Mouse (Mus musculus): Measurements from ENCODE around the gene Tmem213. TPM values are rescaled to one million over a fixed set of nuclear protein-coding genes. Genes with fewer than 3 reads are reported as not detected.

Tmem213 gene
- polyA plus RNA-seq, 1 experiment from 2014 or later = not detected

DNA sequence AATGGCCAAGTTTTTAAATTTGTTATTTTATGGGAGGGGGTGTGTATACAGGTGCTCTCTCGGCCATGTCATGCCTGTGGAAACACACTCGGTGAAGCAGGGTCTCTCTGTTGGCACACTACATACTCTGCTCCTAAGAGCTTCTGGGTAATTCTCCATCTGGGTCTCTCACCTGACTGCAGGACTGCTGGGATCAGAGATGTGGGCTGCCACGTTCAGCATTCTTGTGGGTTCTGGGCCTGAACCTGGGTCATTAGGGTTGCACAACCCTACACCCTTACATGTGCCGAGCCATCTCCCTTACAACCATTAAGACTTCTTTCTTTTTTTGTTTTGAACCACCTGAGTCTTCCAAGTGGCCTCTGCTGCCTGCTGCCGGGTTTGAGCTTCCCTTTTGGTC is 12.8 kb downstream of the Tmem213 start:
- no peak for ATAC-seq (replicated peaks; ENCODE audit: insufficient number of reproducible peaks, low FRiP score, low TSS enrichment, low read depth)
- DNase-seq (ENCODE audit: low spot score) = no peak
- Histone ChIP-seq H3K9ac (replicated peaks; ENCODE audit: low read length) (no peak overlapping the region), H3K4me3 (ENCODE audit: low read depth, low read length) (no peak overlapping the region), H3K4me1 (ENCODE audit: control insufficient read depth, insufficient read depth, low read length) (no peaks in the 10 kb centered on the region), H3K4me2 (ENCODE audit: low read depth, low read length) (no peak overlapping the region), H3K27me3 (ENCODE audit: control insufficient read depth, insufficient read depth, low read length) (no peaks in the 10 kb centered on the region), H3K27ac (replicated peaks; ENCODE audit: low read depth, low read length) (no peak overlapping the region), H3K36me3 (replicated peaks; ENCODE audit: control insufficient read depth, insufficient read depth, low read depth, low read length) (no peaks in the 10 kb centered on the region), H3K9me3 (replicated peaks; ENCODE audit: control insufficient read depth, low read length) (no peaks in the 10 kb centered on the region)
- 83% methylated on average over 5 of the region's 5 CpGs for WGBS

DNA sequence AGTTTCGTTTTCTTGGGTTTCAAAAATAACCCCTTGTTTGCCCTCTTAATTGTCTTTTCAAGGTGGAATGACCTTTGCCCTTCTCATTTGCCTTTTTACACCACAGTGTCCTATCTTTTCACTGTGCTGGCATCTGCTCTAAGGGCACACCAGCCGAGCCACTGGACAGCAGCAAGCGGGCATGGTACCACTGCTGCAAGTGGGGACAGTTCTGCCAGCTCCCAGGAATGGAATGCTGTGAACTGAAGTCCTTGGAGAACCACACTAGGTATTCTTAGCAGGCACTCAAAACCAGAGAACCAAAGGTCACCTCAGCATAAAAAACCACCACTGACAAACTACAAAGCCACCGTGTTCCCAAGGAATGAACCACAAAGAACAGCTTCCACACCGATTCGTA is 13.7 kb downstream of the Tmem213 start:
- 67% methylated on average over 6 of the region's 6 CpGs for WGBS
- H3K27ac ChIP-seq (replicated peaks; ENCODE audit: low read depth, low read length) = no peak overlapping the region
- no peaks in the 10 kb centered on the region for H3K27me3 ChIP-seq (ENCODE audit: control insufficient read depth, insufficient read depth, low read length)
- H3K4me2 ChIP-seq (ENCODE audit: low read depth, low read length) = no peak overlapping the region
- H3K9ac ChIP-seq (replicated peaks; ENCODE audit: low read length) = no peak overlapping the region
- H3K9me3 ChIP-seq (replicated peaks; ENCODE audit: control insufficient read depth, low read length) = no peaks in the 10 kb centered on the region
- no peaks in the 10 kb centered on the region for H3K4me1 ChIP-seq (ENCODE audit: control insufficient read depth, insufficient read depth, low read length)
- no peak overlapping the region for H3K4me3 ChIP-seq (ENCODE audit: low read depth, low read length)
- ATAC-seq (replicated peaks; ENCODE audit: insufficient number of reproducible peaks, low FRiP score, low TSS enrichment, low read depth) (no peak), DNase-seq (ENCODE audit: low spot score) (no peak)
- H3K36me3 ChIP-seq (replicated peaks; ENCODE audit: control insufficient read depth, insufficient read depth, low read depth, low read length) = no peaks in the 10 kb centered on the region; the same call in 1 of the 2 replicates

DNA sequence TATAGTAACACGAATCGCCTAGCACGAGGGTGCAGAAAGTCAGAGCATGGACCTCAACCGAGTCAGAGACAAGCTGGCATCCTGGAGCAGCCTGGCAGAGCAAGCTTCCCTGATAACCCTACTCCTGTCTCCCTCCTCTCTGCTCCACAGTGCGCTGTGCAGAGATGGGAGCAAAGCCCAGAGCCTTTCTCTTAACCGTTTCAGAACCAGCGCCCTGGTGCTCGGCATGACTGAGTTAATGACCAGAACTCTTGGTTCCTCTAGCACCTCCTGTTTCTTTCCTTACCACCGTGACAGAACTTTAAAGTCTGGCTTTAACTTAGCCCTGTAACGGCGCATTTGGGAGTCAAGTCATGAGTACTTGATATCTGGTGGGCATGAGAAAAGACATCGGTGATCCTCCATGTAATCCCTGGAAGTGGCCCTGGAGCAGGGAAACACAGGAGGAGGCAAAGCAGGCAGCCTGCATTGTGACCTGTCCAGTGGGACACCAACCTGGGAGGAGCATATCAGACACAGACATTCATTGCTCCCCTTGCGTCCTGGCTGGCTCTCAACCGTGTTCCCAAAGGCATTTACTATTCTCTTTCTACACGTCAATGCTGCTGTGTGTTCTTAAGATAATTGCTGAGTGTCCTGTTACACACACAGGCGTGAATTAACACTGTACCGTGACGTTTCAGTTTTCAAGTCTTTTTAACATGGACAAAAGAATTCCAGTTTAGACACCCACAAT is 14.6 kb downstream of the Tmem213 start:
- Histone ChIP-seq H3K4me1 (ENCODE audit: control insufficient read depth, insufficient read depth, low read length) (no peaks in the 10 kb centered on the region), H3K4me2 (ENCODE audit: low read depth, low read length) (no peak overlapping the region), H3K9ac (replicated peaks; ENCODE audit: low read length) (no peak overlapping the region), H3K9me3 (replicated peaks; ENCODE audit: control insufficient read depth, low read length) (no peaks in the 10 kb centered on the region), H3K27me3 (ENCODE audit: control insufficient read depth, insufficient read depth, low read length) (no peaks in the 10 kb centered on the region), H3K27ac (replicated peaks; ENCODE audit: low read depth, low read length) (no peak overlapping the region), H3K4me3 (ENCODE audit: low read depth, low read length) (no peak overlapping the region), H3K36me3 (replicated peaks; ENCODE audit: control insufficient read depth, insufficient read depth, low read depth, low read length) (no peaks in the 10 kb centered on the region; the same call in 1 of the 2 replicates)
- 78% methylated on average over 18 of the region's 18 CpGs for WGBS
- DNase-seq (ENCODE audit: low spot score) (no peak), ATAC-seq (replicated peaks; ENCODE audit: insufficient number of reproducible peaks, low FRiP score, low TSS enrichment, low read depth) (no peak)

DNA sequence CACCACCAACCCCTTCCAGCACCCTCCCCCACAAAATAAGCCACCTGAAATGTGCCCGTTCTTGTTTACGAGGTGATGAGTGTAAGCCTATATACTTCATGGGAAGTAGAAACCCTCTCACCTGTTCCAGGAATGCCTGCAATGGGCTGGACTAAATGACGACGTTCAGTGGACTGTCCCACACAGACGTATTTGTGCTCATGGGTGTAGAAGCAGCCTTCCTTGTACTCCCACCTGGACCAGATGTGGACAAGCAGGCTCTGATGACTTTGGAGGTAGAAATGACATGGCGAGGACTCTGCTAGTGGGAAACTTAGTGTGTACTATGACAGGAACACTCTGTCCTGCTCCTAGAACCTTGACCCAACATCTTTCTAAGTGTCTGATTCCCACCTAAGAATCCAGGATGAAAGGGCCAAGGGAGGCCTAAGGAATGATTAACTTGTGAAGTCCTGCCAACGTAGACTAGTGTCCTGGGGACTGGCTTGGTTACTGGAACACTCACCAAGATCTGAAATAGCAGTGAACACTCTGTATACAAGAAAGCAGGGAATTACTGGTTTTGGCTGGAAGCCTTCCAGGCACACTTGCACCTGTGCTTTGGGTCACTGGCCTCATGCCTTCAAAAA is 15.3 kb downstream of the Tmem213 start, which contains the start of gene Atp6v0a4:
TSS of gene Atp6v0a4 (minus strand) at position 380 of the 629 bp plus-strand sequence.
- no peaks in the 10 kb centered on the region for H3K4me1 ChIP-seq (ENCODE audit: control insufficient read depth, insufficient read depth, low read length)
- H3K9ac ChIP-seq (replicated peaks; ENCODE audit: low read length) = no peak within 1 kb of the TSS
- 88% methylated on average over 7 of the region's 7 CpGs for WGBS
- no peak for DNase-seq (ENCODE audit: low spot score)
- H3K4me2 ChIP-seq (ENCODE audit: low read depth, low read length) = no peak within 1 kb of the TSS
- no peak within 1 kb of the TSS for H3K4me3 ChIP-seq (ENCODE audit: low read depth, low read length)
- no peaks in the 10 kb centered on the region for H3K9me3 ChIP-seq (replicated peaks; ENCODE audit: control insufficient read depth, low read length)
- H3K27ac ChIP-seq (replicated peaks; ENCODE audit: low read depth, low read length) = no peak within 1 kb of the TSS
- H3K36me3 ChIP-seq (replicated peaks; ENCODE audit: control insufficient read depth, insufficient read depth, low read depth, low read length) = no peaks in the 10 kb centered on the region; the same call in 1 of the 2 replicates
- no peaks in the 10 kb centered on the region for H3K27me3 ChIP-seq (ENCODE audit: control insufficient read depth, insufficient read depth, low read length)
- no peak for ATAC-seq (replicated peaks; ENCODE audit: insufficient number of reproducible peaks, low FRiP score, low TSS enrichment, low read depth)

DNA sequence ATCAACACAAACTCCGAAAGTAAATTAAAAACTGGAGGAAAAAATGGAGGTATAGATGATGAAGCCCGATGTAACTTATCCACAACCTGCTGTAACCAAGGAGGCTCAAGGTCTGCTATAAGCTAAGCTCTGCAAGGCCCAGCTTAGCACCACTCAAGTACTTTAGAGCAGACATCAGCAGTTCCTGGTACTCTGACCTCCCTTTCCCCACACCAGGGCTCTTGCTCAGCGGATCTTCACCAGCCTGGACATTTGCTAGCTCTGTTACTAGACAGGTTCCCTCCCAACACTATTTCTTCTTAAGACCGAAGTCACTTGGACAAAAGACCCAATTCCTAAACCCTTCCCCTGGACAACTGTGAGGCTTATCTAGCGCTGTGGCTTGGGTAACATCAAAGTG is 15.8 kb downstream of the Tmem213 start:
- 93% methylated on average over 5 of the region's 5 CpGs for WGBS
- no peak for DNase-seq (ENCODE audit: low spot score)
- no peak for ATAC-seq (replicated peaks; ENCODE audit: insufficient number of reproducible peaks, low FRiP score, low TSS enrichment, low read depth)
- Histone ChIP-seq H3K27ac (replicated peaks; ENCODE audit: low read depth, low read length) (no peak overlapping the region), H3K36me3 (replicated peaks; ENCODE audit: control insufficient read depth, insufficient read depth, low read depth, low read length) (no peaks in the 10 kb centered on the region; the same call in 1 of the 2 replicates), H3K4me1 (ENCODE audit: control insufficient read depth, insufficient read depth, low read length) (no peaks in the 10 kb centered on the region), H3K9ac (replicated peaks; ENCODE audit: low read length) (no peak overlapping the region), H3K27me3 (ENCODE audit: control insufficient read depth, insufficient read depth, low read length) (no peaks in the 10 kb centered on the region), H3K4me3 (ENCODE audit: low read depth, low read length) (no peak overlapping the region), H3K9me3 (replicated peaks; ENCODE audit: control insufficient read depth, low read length) (no peaks in the 10 kb centered on the region), H3K4me2 (ENCODE audit: low read depth, low read length) (no peak overlapping the region)

DNA sequence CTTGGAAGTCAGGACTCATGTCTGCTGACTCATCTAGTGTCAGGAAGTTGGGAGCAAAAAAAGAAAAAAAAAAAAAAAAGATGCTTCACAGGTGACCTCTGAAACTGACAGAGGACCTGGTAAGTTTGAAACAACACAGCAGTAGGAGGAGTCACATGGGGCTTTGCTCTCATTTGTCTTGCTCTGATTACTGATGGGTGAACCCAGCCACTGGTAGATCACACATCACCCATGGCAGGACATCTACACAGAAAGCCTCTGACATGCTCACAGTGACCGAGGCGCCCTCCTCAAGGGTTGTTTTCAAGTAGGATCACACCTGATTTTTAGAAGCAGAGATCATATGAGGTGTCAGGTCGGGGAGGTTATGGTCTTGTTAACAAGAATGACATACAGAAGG is 16.4 kb downstream of the Tmem213 start:
- ATAC-seq (replicated peaks; ENCODE audit: insufficient number of reproducible peaks, low FRiP score, low TSS enrichment, low read depth) = no peak
- WGBS = 95% methylated on average over 3 of the region's 3 CpGs
- DNase-seq (ENCODE audit: low spot score) = no peak
- H3K36me3 ChIP-seq (replicated peaks; ENCODE audit: control insufficient read depth, insufficient read depth, low read depth, low read length) = no peaks in the 10 kb centered on the region; the same call in 1 of the 2 replicates
- H3K4me1 ChIP-seq (ENCODE audit: control insufficient read depth, insufficient read depth, low read length) = no peaks in the 10 kb centered on the region
- H3K4me2 ChIP-seq (ENCODE audit: low read depth, low read length) = no peak overlapping the region
- no peaks in the 10 kb centered on the region for H3K27me3 ChIP-seq (ENCODE audit: control insufficient read depth, insufficient read depth, low read length)
- no peak overlapping the region for H3K9ac ChIP-seq (replicated peaks; ENCODE audit: low read length)
- H3K9me3 ChIP-seq (replicated peaks; ENCODE audit: control insufficient read depth, low read length) = no peaks in the 10 kb centered on the region
- H3K4me3 ChIP-seq (ENCODE audit: low read depth, low read length) = no peak overlapping the region
- no peak overlapping the region for H3K27ac ChIP-seq (replicated peaks; ENCODE audit: low read depth, low read length)

DNA sequence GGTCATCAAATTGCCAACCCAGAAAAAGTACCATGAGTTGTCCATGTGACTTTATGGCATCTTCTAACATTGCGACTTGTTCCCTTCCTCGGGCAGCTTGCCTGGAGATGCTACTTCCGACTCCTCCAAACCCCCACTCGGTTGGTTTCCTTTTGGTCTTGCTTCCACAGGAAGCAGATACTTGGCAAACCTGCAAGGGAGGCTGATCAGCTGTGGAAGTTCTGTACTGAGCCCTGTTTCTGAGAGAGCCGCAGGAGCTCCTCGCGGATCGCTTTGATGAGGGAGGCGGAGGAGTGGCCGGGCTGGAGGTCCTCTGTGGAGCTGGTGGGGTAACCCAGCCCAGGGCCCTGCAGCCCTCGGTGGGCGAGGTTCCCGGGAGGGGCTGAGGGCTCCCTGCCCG is 19.1 kb downstream of the Tmem213 start:
- no peak overlapping the region for H3K9ac ChIP-seq (replicated peaks; ENCODE audit: low read length)
- no peak overlapping the region for H3K4me2 ChIP-seq (ENCODE audit: low read depth, low read length)
- WGBS = 92% methylated on average over 14 of the region's 14 CpGs
- no peak overlapping the region for H3K4me3 ChIP-seq (ENCODE audit: low read depth, low read length)
- DNase-seq (ENCODE audit: low spot score) (no peak), ATAC-seq (replicated peaks; ENCODE audit: insufficient number of reproducible peaks, low FRiP score, low TSS enrichment, low read depth) (no peak)
- no peaks in the 10 kb centered on the region for H3K9me3 ChIP-seq (replicated peaks; ENCODE audit: control insufficient read depth, low read length)
- no peaks in the 10 kb centered on the region; the same call in 1 of the 2 replicates for H3K36me3 ChIP-seq (replicated peaks; ENCODE audit: control insufficient read depth, insufficient read depth, low read depth, low read length)
- H3K27me3 ChIP-seq (ENCODE audit: control insufficient read depth, insufficient read depth, low read length) = no peaks in the 10 kb centered on the region
- no peak overlapping the region for H3K27ac ChIP-seq (replicated peaks; ENCODE audit: low read depth, low read length)
- no peaks in the 10 kb centered on the region for H3K4me1 ChIP-seq (ENCODE audit: control insufficient read depth, insufficient read depth, low read length)

DNA sequence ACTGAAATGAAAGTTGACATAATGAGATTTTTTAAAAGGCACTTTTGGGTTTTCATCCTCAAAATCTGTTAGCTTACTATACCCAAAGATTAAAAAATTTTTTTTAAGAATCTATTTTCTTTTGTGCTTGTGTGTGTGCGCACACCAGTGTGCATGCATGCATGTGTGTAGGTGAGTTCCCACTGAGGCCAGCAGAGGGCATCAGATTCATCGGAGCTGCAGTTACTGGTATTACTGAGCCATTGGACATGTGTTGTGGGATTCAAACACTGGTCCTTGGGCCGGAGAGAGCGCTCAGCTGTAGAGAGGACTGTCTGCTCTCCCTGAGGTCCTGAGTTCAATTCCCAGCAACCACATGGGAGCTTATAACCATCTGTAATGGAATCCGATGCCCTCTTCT is 20.8 kb downstream of the Tmem213 start:
- ATAC-seq (replicated peaks; ENCODE audit: insufficient number of reproducible peaks, low FRiP score, low TSS enrichment, low read depth) (no peak), DNase-seq (ENCODE audit: low spot score) (no peak)
- no peak overlapping the region for H3K27ac ChIP-seq (replicated peaks; ENCODE audit: low read depth, low read length)

More for the DNA sequence above, 20.8 kb downstream of the Tmem213 start:
- Histone ChIP-seq H3K27me3 (ENCODE audit: control insufficient read depth, insufficient read depth, low read length) (no peaks in the 10 kb centered on the region), H3K36me3 (replicated peaks; ENCODE audit: control insufficient read depth, insufficient read depth, low read depth, low read length) (no peaks in the 10 kb centered on the region; the same call in 1 of the 2 replicates), H3K4me1 (ENCODE audit: control insufficient read depth, insufficient read depth, low read length) (no peaks in the 10 kb centered on the region), H3K4me2 (ENCODE audit: low read depth, low read length) (no peak overlapping the region), H3K4me3 (ENCODE audit: low read depth, low read length) (no peak overlapping the region), H3K9me3 (replicated peaks; ENCODE audit: control insufficient read depth, low read length) (no peaks in the 10 kb centered on the region), H3K9ac (replicated peaks; ENCODE audit: low read length) (no peak overlapping the region)
- 99% methylated on average over 5 of the region's 5 CpGs for WGBS
